Mouse (Mus musculus): ENCODE measurements around the gene Pgs1.

- TF ChIP-seq CTCF (conservative IDR thresholded peaks at IDR 0.05; ENCODE audit: low read length) (no peak), POU5F1 (IDR thresholded peaks at IDR 0.05; ENCODE audit: borderline replicate concordance, low read length) (no peak)
Measured at GRCm38 (mm10) chr11:117997085-117997484, 11.0 kb downstream of the Pgs1 start.

Data from E14TG2a.4 (cell line).